Mouse (Mus musculus): ENCODE measurements around the gene Elof1. TPM values are rescaled to one million over a fixed set of nuclear protein-coding genes. Genes with fewer than 3 reads are reported as not detected.

The Elof1 gene
- polyA plus RNA-seq, 1 experiment from 2014 or later = 182 TPM

DNA sequence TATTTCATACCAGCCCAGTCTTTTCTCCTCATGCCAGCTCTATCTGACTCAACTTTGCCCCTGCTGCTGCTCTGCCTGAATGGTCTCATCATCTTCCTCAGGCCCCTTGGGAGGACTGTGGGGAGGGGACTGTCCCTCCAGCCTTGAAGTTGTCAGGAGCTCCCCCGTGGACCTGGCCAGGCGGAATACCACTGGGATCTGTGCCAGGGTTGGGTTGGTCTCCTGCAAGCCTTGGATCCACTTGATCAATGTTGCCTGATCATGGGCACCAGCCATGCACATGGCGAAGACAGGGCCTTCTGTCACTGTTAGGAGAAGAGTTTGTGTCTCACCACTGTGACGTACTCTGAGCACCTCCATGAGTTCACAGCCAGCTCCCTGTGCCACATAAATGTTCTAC is 44.7 kb downstream of the Elof1 start:
- no peak overlapping the region for H3K4me3 ChIP-seq (ENCODE audit: low read depth, low read length)
- H3K4me2 ChIP-seq (ENCODE audit: low read depth, low read length) = no peak overlapping the region
- peaks cover 3% of the 10 kb centered on the region; the same call in 1 of the 2 replicates for H3K4me1 ChIP-seq (ENCODE audit: control insufficient read depth, insufficient read depth, low read length)
- no peaks in the 10 kb centered on the region for H3K27me3 ChIP-seq (replicated peaks; ENCODE audit: control insufficient read depth, insufficient read depth, low read length)
- no peak overlapping the region for H3K9ac ChIP-seq (ENCODE audit: low read depth, low read length)
- WGBS = 92% methylated on average over 4 of the region's 4 CpGs
- H3K9me3 ChIP-seq (ENCODE audit: control insufficient read depth, low read length) = no peaks in the 10 kb centered on the region
- peaks cover 23% of the 10 kb centered on the region; the same call in 1 of the 2 replicates for H3K36me3 ChIP-seq (ENCODE audit: control insufficient read depth, insufficient read depth, low read length)
- no peak for ATAC-seq (ENCODE audit: low read depth)
- DNase-seq (ENCODE audit: low spot score) = no peak
- no peak overlapping the region for H3K27ac ChIP-seq (replicated peaks; ENCODE audit: low read depth, low read length)

DNA sequence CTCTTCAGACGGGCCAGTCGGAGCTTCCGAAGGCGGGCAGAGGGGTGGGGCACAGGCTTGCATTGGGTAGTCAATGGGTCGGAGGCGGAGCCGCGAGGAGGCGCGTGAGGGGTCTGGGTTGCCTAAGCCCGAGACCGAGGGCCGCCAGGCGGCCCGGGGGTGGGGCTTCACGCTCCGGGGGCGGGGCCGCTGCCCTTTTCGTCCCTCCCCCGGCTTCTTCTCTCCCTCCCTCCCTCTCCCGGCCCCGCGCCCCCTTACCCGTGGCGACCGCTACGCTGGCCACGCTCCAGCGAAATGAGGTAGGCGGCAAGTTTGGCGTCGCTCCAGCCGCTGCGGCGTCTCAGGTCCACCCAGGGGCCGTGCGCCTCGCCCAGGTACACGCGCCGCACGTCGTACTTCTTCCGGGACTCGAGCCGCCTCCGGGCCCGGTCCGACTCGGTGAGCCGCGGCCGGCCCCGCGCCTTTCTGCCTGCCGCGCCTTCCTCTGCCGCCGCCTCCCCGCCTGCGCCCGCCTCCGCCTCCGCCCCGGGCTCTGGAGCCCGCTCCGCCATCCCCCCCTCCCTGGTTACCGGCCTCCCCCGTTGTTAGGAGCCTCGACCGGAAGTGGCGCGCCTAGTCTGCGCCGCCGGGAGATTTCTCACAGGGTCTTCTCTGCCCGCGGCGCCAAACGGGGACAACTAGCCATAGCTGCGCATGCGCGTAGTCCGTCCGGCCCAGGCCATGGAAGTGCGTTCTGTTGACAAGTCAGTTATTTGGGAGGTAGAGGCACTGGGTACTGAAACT is 46.0 kb downstream of the Elof1 start, which contains the start of the genes Gm49318 and Zfp653:
Gene Gm49318 (minus strand): TSS at position 469 of the 783 bp plus-strand sequence.
Gene Zfp653 (minus strand): TSS at position 586 of the 783 bp plus-strand sequence.
- Histone ChIP-seq H3K4me2 (ENCODE audit: low read depth, low read length) (peak within 1 kb of the TSS; percentile 59), H3K4me1 (ENCODE audit: control insufficient read depth, insufficient read depth, low read length) (peaks cover 3% of the 10 kb centered on the region; the same call in 1 of the 2 replicates), H3K9ac (ENCODE audit: low read depth, low read length) (peak within 1 kb of the TSS; percentile 87), H3K27me3 (replicated peaks; ENCODE audit: control insufficient read depth, insufficient read depth, low read length) (no peaks in the 10 kb centered on the region), H3K36me3 (ENCODE audit: control insufficient read depth, insufficient read depth, low read length) (peaks cover 31% of the 10 kb centered on the region; the same call in 1 of the 2 replicates), H3K9me3 (ENCODE audit: control insufficient read depth, low read length) (no peaks in the 10 kb centered on the region), H3K4me3 (ENCODE audit: low read depth, low read length) (peak within 1 kb of the TSS; percentile 67), H3K27ac (replicated peaks; ENCODE audit: low read depth, low read length) (peak within 1 kb of the TSS; percentile 97)
- peak; percentile 98 for DNase-seq (ENCODE audit: low spot score)
- under 1% methylated on average over 50 of the region's 87 CpGs for WGBS
- peak; percentile 98 for ATAC-seq (ENCODE audit: low read depth)

DNA sequence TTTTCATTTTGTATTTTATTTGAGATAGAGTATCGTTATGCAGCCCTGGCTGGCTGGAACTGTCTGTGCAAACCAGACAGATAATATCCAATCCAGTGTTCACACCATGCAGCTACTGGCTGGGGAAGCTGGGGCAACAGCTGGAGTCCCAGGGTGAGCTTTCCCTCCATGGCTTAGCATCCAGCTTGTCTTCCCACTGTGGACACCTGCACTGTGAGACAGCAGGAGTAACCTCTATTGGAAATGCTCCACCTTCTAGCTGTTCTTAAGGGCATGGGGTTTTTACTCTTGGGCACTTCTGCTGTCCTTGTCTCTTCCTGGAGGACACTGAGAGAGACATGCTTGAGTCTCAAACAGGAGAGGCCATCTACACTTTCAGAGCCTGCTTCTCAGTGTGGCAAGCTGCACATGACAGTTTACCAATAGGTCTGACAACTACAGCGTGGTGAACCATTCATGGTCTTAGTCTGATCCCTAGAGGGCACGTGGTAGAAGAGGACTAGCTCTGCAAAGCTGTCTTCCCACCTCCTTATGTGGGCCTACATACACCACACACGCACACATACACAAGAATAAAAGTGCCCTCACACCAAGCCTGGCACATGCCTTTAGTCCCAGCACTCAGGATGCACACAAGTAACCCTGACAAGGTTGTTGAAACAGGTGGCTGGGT is 47.0 kb downstream of the Elof1 start:
- 57% methylated on average over 4 of the region's 4 CpGs for WGBS
- no peak for ATAC-seq (ENCODE audit: low read depth)

DNA sequence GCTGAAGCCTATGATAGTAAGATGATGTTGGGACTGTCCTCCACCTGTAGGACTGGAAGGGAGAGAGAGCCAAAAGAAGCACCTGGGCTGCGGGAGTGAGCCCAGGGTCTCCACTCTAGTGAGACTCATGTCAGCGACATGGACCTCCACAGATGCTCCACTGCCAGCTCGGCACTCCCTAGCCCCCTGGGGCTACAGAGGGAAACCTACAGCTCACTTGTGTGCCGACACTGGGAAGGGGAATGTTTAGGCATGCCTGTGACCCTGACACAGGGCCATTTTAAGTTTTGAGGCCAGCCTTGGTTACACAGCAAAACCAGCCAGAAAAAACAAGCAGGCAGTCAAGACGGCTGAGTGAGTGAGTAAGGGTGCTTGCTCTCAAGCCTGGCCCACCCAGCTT is 49.8 kb downstream of the Elof1 start:
- no peak for ATAC-seq (ENCODE audit: low read depth)
- DNase-seq (ENCODE audit: low spot score) = no peak
- Histone ChIP-seq H3K36me3 (ENCODE audit: control insufficient read depth, insufficient read depth, low read length) (peaks cover 54% of the 10 kb centered on the region), H3K27ac (replicated peaks; ENCODE audit: low read depth, low read length) (no peak overlapping the region), H3K4me2 (ENCODE audit: low read depth, low read length) (no peak overlapping the region), H3K9ac (ENCODE audit: low read depth, low read length) (no peak overlapping the region), H3K4me1 (ENCODE audit: control insufficient read depth, insufficient read depth, low read length) (peaks cover 3% of the 10 kb centered on the region; the same call in 1 of the 2 replicates), H3K9me3 (ENCODE audit: control insufficient read depth, low read length) (no peaks in the 10 kb centered on the region), H3K4me3 (ENCODE audit: low read depth, low read length) (no peak overlapping the region), H3K27me3 (replicated peaks; ENCODE audit: control insufficient read depth, insufficient read depth, low read length) (no peaks in the 10 kb centered on the region)
- 72% methylated on average over 5 of the region's 5 CpGs for WGBS

More for the DNA sequence above, 47.0 kb downstream of the Elof1 start:
- Histone ChIP-seq H3K27me3 (replicated peaks; ENCODE audit: control insufficient read depth, insufficient read depth, low read length) (no peaks in the 10 kb centered on the region), H3K4me2 (ENCODE audit: low read depth, low read length) (peak overlapping the region; percentile 59), H3K9me3 (ENCODE audit: control insufficient read depth, low read length) (no peaks in the 10 kb centered on the region), H3K4me1 (ENCODE audit: control insufficient read depth, insufficient read depth, low read length) (peaks cover 3% of the 10 kb centered on the region; the same call in 1 of the 2 replicates), H3K27ac (replicated peaks; ENCODE audit: low read depth, low read length) (0 out of 2 replicates have a peak overlapping the region, but pooled peaks have one; percentile 17), H3K36me3 (ENCODE audit: control insufficient read depth, insufficient read depth, low read length) (peaks cover 38% of the 10 kb centered on the region), H3K4me3 (ENCODE audit: low read depth, low read length) (peak overlapping the region; percentile 67), H3K9ac (ENCODE audit: low read depth, low read length) (peak overlapping the region; percentile 87)
- no peak for DNase-seq (ENCODE audit: low spot score)

DNA sequence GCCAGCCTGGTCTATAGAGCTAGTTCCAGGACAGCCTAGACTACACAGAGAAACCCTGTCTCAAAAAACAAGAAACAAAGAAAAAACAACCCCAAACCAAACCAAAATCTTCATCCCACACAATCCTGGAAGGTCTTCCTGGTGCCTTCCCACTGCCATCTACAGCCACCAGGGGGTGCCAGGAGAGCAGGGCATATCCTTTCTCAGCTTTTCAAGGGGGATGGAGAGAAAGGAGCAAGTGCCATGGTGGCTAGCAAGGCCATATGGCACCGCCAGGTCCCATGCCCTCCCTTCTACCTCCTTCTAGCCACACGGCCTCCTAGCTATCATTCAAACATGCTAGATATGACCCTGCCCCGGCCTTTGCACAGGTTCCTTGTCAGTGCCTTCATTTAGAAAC is 50.5 kb downstream of the Elof1 start:
- Histone ChIP-seq H3K4me2 (ENCODE audit: low read depth, low read length) (no peak overlapping the region), H3K27me3 (replicated peaks; ENCODE audit: control insufficient read depth, insufficient read depth, low read length) (no peaks in the 10 kb centered on the region), H3K9me3 (ENCODE audit: control insufficient read depth, low read length) (no peaks in the 10 kb centered on the region), H3K9ac (ENCODE audit: low read depth, low read length) (no peak overlapping the region), H3K4me3 (ENCODE audit: low read depth, low read length) (no peak overlapping the region), H3K36me3 (ENCODE audit: control insufficient read depth, insufficient read depth, low read length) (peaks cover 52% of the 10 kb centered on the region), H3K27ac (replicated peaks; ENCODE audit: low read depth, low read length) (no peak overlapping the region), H3K4me1 (ENCODE audit: control insufficient read depth, insufficient read depth, low read length) (no peaks in the 10 kb centered on the region; the same call in 1 of the 2 replicates)
- WGBS = 83% methylated on average over 3 of the region's 3 CpGs
- DNase-seq (ENCODE audit: low spot score) (no peak), ATAC-seq (ENCODE audit: low read depth) (no peak)

DNA sequence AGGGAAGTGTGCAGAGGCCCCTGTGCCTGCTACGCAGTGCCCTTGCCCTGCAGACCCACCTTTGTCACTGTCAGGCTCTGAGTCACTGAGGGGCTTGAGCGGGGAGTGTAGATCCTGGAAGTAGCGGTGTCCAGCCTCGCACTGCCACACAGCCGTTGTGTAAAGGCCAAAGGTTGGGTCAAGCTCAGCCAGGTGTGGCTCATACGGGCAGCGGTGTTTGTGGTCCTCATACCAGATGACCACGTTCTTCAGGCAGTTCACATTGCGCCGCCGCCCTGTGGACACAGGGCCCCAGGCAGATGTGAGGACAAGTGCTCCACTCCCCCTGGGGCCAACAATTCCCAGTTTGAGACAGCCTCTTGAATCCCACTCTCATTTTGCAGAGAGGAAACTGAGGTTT is 51.3 kb downstream of the Elof1 start:
- Histone ChIP-seq H3K4me1 (ENCODE audit: control insufficient read depth, insufficient read depth, low read length) (no peaks in the 10 kb centered on the region), H3K4me3 (ENCODE audit: low read depth, low read length) (no peak overlapping the region), H3K36me3 (ENCODE audit: control insufficient read depth, insufficient read depth, low read length) (peaks cover 59% of the 10 kb centered on the region), H3K9me3 (ENCODE audit: control insufficient read depth, low read length) (no peaks in the 10 kb centered on the region), H3K9ac (ENCODE audit: low read depth, low read length) (no peak overlapping the region), H3K27ac (replicated peaks; ENCODE audit: low read depth, low read length) (no peak overlapping the region), H3K27me3 (replicated peaks; ENCODE audit: control insufficient read depth, insufficient read depth, low read length) (no peaks in the 10 kb centered on the region), H3K4me2 (ENCODE audit: low read depth, low read length) (no peak overlapping the region)
- 94% methylated on average over 11 of the region's 11 CpGs for WGBS
- ATAC-seq (ENCODE audit: low read depth) (no peak), DNase-seq (ENCODE audit: low spot score) (no peak)

DNA sequence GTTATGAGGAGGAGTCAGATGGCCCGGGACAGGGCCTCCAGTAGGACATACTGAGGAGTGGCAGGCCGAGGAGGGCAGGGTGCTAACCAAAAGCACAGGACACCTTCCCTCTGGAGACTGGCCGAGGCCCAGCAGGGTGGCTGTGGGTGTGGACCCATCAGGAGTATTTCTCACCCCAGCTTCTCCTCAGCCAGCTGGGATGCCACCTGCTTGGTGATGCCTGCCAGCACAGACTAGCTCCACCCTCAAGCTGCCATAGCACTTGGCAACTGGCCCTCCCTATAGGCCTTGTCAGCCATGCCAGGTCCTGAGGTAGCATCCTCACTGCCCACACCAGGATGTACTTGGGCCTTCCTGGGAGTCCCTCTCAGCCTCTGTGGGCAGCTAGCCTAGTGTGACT is 52.6 kb downstream of the Elof1 start:
- Histone ChIP-seq H3K4me2 (ENCODE audit: low read depth, low read length) (no peak overlapping the region), H3K9ac (ENCODE audit: low read depth, low read length) (no peak overlapping the region), H3K36me3 (ENCODE audit: control insufficient read depth, insufficient read depth, low read length) (peaks cover 68% of the 10 kb centered on the region), H3K4me1 (ENCODE audit: control insufficient read depth, insufficient read depth, low read length) (no peaks in the 10 kb centered on the region), H3K4me3 (ENCODE audit: low read depth, low read length) (no peak overlapping the region), H3K27me3 (replicated peaks; ENCODE audit: control insufficient read depth, insufficient read depth, low read length) (no peaks in the 10 kb centered on the region), H3K27ac (replicated peaks; ENCODE audit: low read depth, low read length) (no peak overlapping the region), H3K9me3 (ENCODE audit: control insufficient read depth, low read length) (no peaks in the 10 kb centered on the region)
- ATAC-seq (ENCODE audit: low read depth) = no peak
- no peak for DNase-seq (ENCODE audit: low spot score)
- WGBS = 93% methylated on average over 2 of the region's 3 CpGs

Measured in embryonic facial prominence, embryonic 14.5 days (tissue).